Mouse (Mus musculus): Measurements from ENCODE around the gene Wdr43. TPM values are rescaled to one million over a fixed set of nuclear protein-coding genes. Genes with fewer than 3 reads are reported as not detected.

Wdr43 gene
- polyA plus RNA-seq, 1 experiment from 2014 or later, result 73.0 TPM

Other genes starting within 250 kb of the Wdr43 start
- gene Gm4707, start 156.0 kb upstream of the Wdr43 start, polyA plus RNA-seq (2015; fragmentation: Nextera tagmentation; extraction: Ambion mirVana), result 2.9 and 3.9 TPM in 2 replicates
- gene Smchd1, start 140.6 kb upstream of the Wdr43 start, polyA plus RNA-seq (2015; fragmentation: Nextera tagmentation; extraction: Ambion mirVana), result 62.4 and 68.3 TPM in 2 replicates
- 57.4 and 59.4 TPM in 2 replicates for gene Ndc80, start 89.0 kb upstream of the Wdr43 start, polyA plus RNA-seq (2015; fragmentation: Nextera tagmentation; extraction: Ambion mirVana)
- 0.84 and 1.5 TPM in 2 replicates for gene Spdya, start 63.8 kb upstream of the Wdr43 start, polyA plus RNA-seq (2015; fragmentation: Nextera tagmentation; extraction: Ambion mirVana)
- gene Togaram2, start 57.4 kb downstream of the Wdr43 start, polyA plus RNA-seq (2015; fragmentation: Nextera tagmentation; extraction: Ambion mirVana), result 1.6 and 2.1 TPM in 2 replicates
- gene Pcare, start 137.0 kb downstream of the Wdr43 start, polyA plus RNA-seq (2015; fragmentation: Nextera tagmentation; extraction: Ambion mirVana), result not detected in 2 replicates
- 6.0 and 6.6 TPM in 2 replicates for gene Clip4, start 152.6 kb downstream of the Wdr43 start, polyA plus RNA-seq (2015; fragmentation: Nextera tagmentation; extraction: Ambion mirVana)